Mouse (Mus musculus) hematopoietic stem cell, adult 5-6 weeks (primary cell): ENCODE measurements at regions not wholly inside any gene's neighbourhood (a gene's known extent, or its start where the extent isn't known, plus 50 kb on each side); places are given as distances from the start of the nearest gene placed in this dataset.

ENCODE experiments used
- ATAC-seq, 2 experiments: fragments of 125-278 bp in 1 of 2; replicated peaks in 1 of 2; 2 replicates each; pipeline ENCODE4 v1.8.0; 2016 to 2017; ENCODE audit warnings: inconsistent platforms in 2 of 2, mild to moderate bottlenecking in 2 of 2, moderate number of reproducible peaks in 2 of 2, low read depth in 1 of 2, moderate TSS enrichment in 1 of 2; ENCODE audit not compliant: low FRiP score in 2 of 2, poor library complexity in 2 of 2, severe bottlenecking in 2 of 2, insufficient read depth in 1 of 2, low TSS enrichment in 1 of 2

DNA sequence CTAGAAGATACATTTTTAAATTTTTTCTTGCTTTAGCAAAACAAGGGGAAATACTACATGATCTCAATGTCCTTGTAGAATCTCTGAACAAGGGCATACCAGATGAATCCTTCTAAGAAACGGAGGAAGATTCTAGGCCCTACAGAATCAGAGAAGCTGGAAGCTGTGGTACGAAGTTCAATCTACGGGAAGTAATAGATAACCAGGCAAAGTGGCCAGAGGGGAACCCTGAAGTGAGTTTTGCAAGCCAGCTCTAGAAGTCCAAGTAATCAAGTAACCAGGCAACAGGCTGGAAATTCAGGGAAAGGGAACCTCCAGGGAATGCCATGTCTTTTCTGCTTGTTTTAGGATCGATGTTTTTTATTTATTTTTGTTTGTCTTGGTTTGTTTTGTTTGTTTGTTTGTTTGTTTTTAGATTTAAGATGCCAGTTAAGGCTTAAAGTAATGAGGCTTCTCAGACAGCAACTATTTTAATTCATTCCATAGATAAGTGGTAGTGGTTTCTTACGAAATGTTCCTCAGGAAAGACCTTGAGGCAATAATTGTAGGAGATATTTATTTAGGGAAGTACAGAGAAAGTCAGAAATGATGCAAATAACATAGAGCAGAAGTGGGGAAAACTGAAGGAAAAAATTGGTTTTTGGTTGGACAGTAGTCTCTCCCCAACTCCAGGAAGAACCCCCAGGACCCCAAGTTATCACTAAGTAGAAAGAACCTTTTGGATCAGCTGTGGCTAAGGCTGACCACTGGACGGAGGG, 420.7 kb downstream of the Lipi start:
- no peak; a peak in 1 of 4 replicates for ATAC-seq

DNA sequence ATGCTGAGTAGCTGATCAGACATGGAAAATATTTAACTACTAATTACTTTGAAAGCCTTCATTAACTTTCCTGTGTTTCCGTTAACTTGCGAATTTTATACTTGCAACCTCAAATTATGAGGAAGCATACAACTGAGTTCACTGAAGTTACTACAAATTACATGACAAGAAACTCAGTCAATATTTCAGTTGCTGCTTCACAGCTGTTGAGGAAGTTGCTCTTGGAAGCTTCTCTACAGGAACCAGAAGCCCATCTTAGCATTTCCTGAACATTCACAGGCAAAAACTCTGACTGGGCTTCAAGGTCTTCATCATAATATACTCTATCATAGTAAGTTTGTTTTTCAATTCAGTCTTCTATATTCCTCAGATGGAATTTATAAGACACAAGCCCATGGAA, 426.1 kb downstream of the Lipi start:
- peak; percentile 51 to 69; a peak in 3 of 4 replicates for ATAC-seq

DNA sequence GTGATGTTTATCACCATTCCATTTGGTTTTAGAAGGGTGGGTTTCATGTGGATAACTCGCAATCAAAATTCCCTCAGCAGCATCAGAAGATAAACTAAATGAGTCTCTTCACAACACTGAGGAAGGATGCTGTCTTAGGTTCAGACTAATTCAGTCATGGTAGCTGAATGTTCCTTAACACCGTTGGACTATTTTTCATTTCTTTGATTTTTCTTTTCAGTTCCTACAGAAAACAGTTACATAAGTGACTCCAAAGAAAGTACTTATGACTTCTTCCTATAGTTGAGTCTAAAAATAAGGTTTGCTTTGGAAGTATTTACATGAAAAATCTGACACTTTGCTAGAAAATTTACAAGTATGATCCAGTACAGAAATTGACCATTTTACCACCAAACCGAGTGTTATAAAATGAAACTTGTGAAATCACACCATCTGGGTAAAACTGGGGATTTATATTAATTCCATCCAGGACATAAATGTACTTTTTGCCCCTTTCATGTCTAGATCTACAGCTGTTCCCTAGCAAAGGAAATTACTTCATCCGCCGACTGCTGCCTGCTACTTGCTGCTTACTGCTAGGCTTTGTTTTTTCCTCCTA, 430.3 kb downstream of the Lipi start:
- ATAC-seq, result no peak
